Mouse (Mus musculus) MEL (cell line): Measurements from ENCODE around the gene Rab7b.

Experiments
- CTCF ChIP-seq, 3 experiments: IDR thresholded peaks in 2 of 3; conservative IDR thresholded peaks in 1 of 3; 2 replicates each; pipeline ENCODE4 v1.5.1; 2011 to 2012; ENCODE audit warnings: low read length in 3 of 3, low read depth in 2 of 3, mild to moderate bottlenecking in 2 of 3, improper control_type of control experiment in 1 of 3, inconsistent platforms in 1 of 3, mixed read lengths in 1 of 3, moderate library complexity in 1 of 3; ENCODE audit not compliant: control insufficient read depth in 1 of 3, insufficient read depth in 1 of 3, poor library complexity in 1 of 3, severe bottlenecking in 1 of 3
- MAFK ChIP-seq: IDR thresholded peaks from 2 replicates; pipeline ENCODE4 v1.6.1; 2011; ENCODE audit warnings: low read depth, mild to moderate bottlenecking, low read length, improper control_type of control experiment, borderline replicate concordance
- MAX ChIP-seq: IDR thresholded peaks from 2 replicates; pipeline ENCODE4 v1.6.1; 2011; ENCODE audit warnings: low read length, improper control_type of control experiment
- MYC ChIP-seq: IDR thresholded peaks from 2 replicates; pipeline ENCODE4 v1.6.1; 2011; ENCODE audit warnings: low read depth, mild to moderate bottlenecking, low read length, improper control_type of control experiment, moderate library complexity
- POLR2A ChIP-seq, 2 experiments: IDR thresholded peaks; 2 replicates each; pipeline ENCODE4 v1.6.1; 2011 to 2012; ENCODE audit warnings: low read length in 2 of 2, mild to moderate bottlenecking in 2 of 2, control low read depth in 1 of 2, improper control_type of control experiment in 1 of 2, low read depth in 1 of 2, moderate library complexity in 1 of 2; ENCODE audit not compliant: control insufficient read depth in 1 of 2, insufficient read depth in 1 of 2, poor library complexity in 1 of 2
- USF2 ChIP-seq, 2 experiments: IDR thresholded peaks; 2 replicates each; pipeline ENCODE4 v1.6.1; 2011 to 2012; ENCODE audit warnings: improper control_type of control experiment in 2 of 2, low read length in 2 of 2, borderline replicate concordance in 1 of 2, inconsistent platforms in 1 of 2, low read depth in 1 of 2, mild to moderate bottlenecking in 1 of 2; ENCODE audit not compliant: insufficient read depth in 1 of 2

DNA sequence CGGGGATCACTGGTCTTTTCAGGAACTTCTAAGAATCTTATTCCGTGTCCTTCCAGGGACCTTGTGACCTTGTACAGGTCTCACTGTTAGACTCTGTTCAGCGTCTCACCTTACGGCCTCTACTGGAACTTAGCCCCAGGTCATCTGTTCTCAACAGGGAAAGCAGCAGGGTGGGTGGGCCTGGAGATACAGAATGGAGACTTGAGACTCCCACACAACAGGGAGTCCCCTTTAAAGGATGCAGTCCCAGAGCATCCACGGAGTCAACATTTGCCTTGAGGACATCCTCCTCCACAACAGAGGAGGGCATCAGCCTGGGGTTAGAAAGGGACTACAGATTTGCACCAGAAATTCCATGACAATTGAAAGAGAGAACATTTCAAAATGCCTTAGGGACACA is 56.9 kb downstream of the Rab7b start:
- TF ChIP-seq POLR2A (IDR thresholded peaks at IDR 0.05; ENCODE audit: control insufficient read depth in 1 of 2, insufficient read depth in 1 of 2, low read depth in 1 of 2, low read length in 2 of 2, poor library complexity in 1 of 2) (no peak), CTCF (IDR thresholded peaks at IDR 0.05 in 2 of 3, conservative IDR thresholded peaks at IDR 0.05 in 1 of 3; ENCODE audit: control insufficient read depth in 1 of 3, insufficient read depth in 1 of 3, low read depth in 2 of 3, low read length in 3 of 3, poor library complexity in 1 of 3, severe bottlenecking in 1 of 3) (no peak), MYC (no peak), USF2 (IDR thresholded peaks at IDR 0.05; ENCODE audit: borderline replicate concordance in 1 of 2, insufficient read depth in 1 of 2, low read depth in 1 of 2, low read length in 2 of 2) (no peak), MAX (no peak), MAFK (no peak)
